Mouse (Mus musculus): ENCODE results near the gene Lnx1. TPM values are rescaled to one million over a fixed set of nuclear protein-coding genes. Genes with fewer than 3 reads are reported as not detected.

Lnx1 gene
- polyA plus RNA-seq (2014; fragmentation: Illumina TruSeq; extraction: RNeasy Lipid Tissue Mini Kit (QIAGEN cat#74804); ENCODE audit: low read depth, low replicate concordance): not detected

GRCm38 (mm10) chr5:74702766-74703165 lies at the start of gene Lnx1:
Gene Lnx1, minus strand, starts transcription at chr5:74702912.

Other genes with a start within 250 kb of the Lnx1 start
- gene Scfd2, start 171.2 kb downstream of the Lnx1 start, polyA plus RNA-seq (2014; fragmentation: Illumina TruSeq; extraction: RNeasy Lipid Tissue Mini Kit (QIAGEN cat#74804); ENCODE audit: low read depth, low replicate concordance): 7.9 TPM
- gene Fip1l1, start 167.5 kb downstream of the Lnx1 start, polyA plus RNA-seq (2014; fragmentation: Illumina TruSeq; extraction: RNeasy Lipid Tissue Mini Kit (QIAGEN cat#74804); ENCODE audit: low read depth, low replicate concordance): 33.0 TPM